Mouse (Mus musculus): Measurements from ENCODE around the gene Timm44. TPM values are rescaled to one million over a fixed set of nuclear protein-coding genes. Genes with fewer than 3 reads are reported as not detected.

The Timm44 gene
- polyA plus RNA-seq, 1 experiment from 2014 or later = 78.0 TPM

DNA sequence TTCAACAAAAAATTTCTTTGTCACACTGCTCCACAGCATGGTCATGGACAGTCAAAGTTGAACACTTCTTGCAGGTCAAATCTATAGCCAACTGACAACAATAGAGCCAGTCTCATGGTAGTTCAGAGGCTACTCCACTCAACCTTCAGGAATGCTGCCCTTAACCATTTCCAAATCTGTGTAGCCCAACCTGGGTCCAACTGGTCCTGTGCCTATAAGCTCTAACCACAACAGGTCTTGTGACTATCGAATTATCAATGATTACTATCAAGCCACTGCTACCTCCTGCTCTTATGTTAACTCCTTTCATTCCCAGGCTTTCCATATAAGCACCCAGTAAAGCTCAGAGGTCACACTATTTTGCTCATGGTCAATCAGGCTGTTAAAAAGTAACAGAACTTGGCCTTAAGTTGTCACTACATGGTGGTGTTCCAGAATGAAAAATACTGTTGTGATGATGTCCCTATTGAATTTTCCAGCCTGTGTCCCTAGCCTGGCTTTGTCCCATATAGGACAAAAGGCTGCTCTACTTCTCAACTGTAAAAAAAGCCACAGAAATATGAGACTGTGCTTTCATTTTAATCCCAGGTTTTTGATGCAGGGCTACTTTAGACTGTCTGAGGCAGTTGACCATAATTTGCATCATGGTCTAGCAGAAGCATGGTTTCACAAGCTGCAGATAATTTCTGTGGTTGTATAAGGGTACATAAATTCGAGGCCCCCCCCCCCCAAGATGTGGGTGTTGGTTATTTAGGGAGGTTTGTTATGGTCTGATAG lies 43.3 kb upstream of the Timm44 start:
- DNase-seq (ENCODE audit: low spot score) (no peak), ATAC-seq (ENCODE audit: insufficient number of reproducible peaks, low FRiP score, low TSS enrichment, low read depth) (no peak)
- no peak overlapping the region for H3K4me3 ChIP-seq (ENCODE audit: low read depth, low read length)
- H3K27me3 ChIP-seq (ENCODE audit: control insufficient read depth, insufficient read depth, low read length) = no peaks in the 10 kb centered on the region
- WGBS = 92% methylated on average over 2 of the region's 2 CpGs
- H3K36me3 ChIP-seq (ENCODE audit: control insufficient read depth, insufficient read depth, low read length) = peaks cover 12% of the 10 kb centered on the region
- no peaks in the 10 kb centered on the region for H3K9me3 ChIP-seq (ENCODE audit: control insufficient read depth, low read length)
- peaks cover 3% of the 10 kb centered on the region; the same call in 1 of the 2 replicates for H3K4me1 ChIP-seq (ENCODE audit: control insufficient read depth, insufficient read depth, low read length)
- H3K9ac ChIP-seq (ENCODE audit: low read length) = no peak overlapping the region
- no peak overlapping the region for H3K4me2 ChIP-seq (ENCODE audit: low read depth, severe bottlenecking)
- H3K27ac ChIP-seq (replicated peaks; ENCODE audit: low read depth, low read length) = no peak overlapping the region

GRCm38 (mm10) chr8:4318124-4318523 lies 42.4 kb upstream of the Timm44 start:
- H3K36me3 ChIP-seq (ENCODE audit: control insufficient read depth, insufficient read depth, low read length) = peaks cover 12% of the 10 kb centered on the region
- 96% methylated on average over 5 of the region's 5 CpGs for WGBS

GRCm38 (mm10) chr8:4314852-4315251 lies 39.1 kb upstream of the Timm44 start:
- Histone ChIP-seq H3K9ac (ENCODE audit: low read length) (no peak overlapping the region), H3K4me2 (ENCODE audit: low read depth, severe bottlenecking) (no peak overlapping the region), H3K27me3 (ENCODE audit: control insufficient read depth, insufficient read depth, low read length) (no peaks in the 10 kb centered on the region), H3K27ac (replicated peaks; ENCODE audit: low read depth, low read length) (no peak overlapping the region), H3K9me3 (ENCODE audit: control insufficient read depth, low read length) (no peaks in the 10 kb centered on the region), H3K4me1 (ENCODE audit: control insufficient read depth, insufficient read depth, low read length) (no peaks in the 10 kb centered on the region), H3K36me3 (ENCODE audit: control insufficient read depth, insufficient read depth, low read length) (peaks cover 10% of the 10 kb centered on the region), H3K4me3 (ENCODE audit: low read depth, low read length) (no peak overlapping the region)
- DNase-seq (ENCODE audit: low spot score) (no peak), ATAC-seq (ENCODE audit: insufficient number of reproducible peaks, low FRiP score, low TSS enrichment, low read depth) (no peak)
- WGBS = 93% methylated on average over 3 of the region's 3 CpGs

More at GRCm38 (mm10) chr8:4318124-4318523, 42.4 kb upstream of the Timm44 start:
- H3K9ac ChIP-seq (ENCODE audit: low read length) = no peak overlapping the region
- ATAC-seq (ENCODE audit: insufficient number of reproducible peaks, low FRiP score, low TSS enrichment, low read depth) = no peak
- no peak for DNase-seq (ENCODE audit: low spot score)
- H3K9me3 ChIP-seq (ENCODE audit: control insufficient read depth, low read length) = no peaks in the 10 kb centered on the region
- H3K4me3 ChIP-seq (ENCODE audit: low read depth, low read length) = no peak overlapping the region
- H3K27me3 ChIP-seq (ENCODE audit: control insufficient read depth, insufficient read depth, low read length) = no peaks in the 10 kb centered on the region
- H3K27ac ChIP-seq (replicated peaks; ENCODE audit: low read depth, low read length) = no peak overlapping the region
- no peak overlapping the region for H3K4me2 ChIP-seq (ENCODE audit: low read depth, severe bottlenecking)
- peaks cover 2% of the 10 kb centered on the region; the same call in 1 of the 2 replicates for H3K4me1 ChIP-seq (ENCODE audit: control insufficient read depth, insufficient read depth, low read length)

DNA sequence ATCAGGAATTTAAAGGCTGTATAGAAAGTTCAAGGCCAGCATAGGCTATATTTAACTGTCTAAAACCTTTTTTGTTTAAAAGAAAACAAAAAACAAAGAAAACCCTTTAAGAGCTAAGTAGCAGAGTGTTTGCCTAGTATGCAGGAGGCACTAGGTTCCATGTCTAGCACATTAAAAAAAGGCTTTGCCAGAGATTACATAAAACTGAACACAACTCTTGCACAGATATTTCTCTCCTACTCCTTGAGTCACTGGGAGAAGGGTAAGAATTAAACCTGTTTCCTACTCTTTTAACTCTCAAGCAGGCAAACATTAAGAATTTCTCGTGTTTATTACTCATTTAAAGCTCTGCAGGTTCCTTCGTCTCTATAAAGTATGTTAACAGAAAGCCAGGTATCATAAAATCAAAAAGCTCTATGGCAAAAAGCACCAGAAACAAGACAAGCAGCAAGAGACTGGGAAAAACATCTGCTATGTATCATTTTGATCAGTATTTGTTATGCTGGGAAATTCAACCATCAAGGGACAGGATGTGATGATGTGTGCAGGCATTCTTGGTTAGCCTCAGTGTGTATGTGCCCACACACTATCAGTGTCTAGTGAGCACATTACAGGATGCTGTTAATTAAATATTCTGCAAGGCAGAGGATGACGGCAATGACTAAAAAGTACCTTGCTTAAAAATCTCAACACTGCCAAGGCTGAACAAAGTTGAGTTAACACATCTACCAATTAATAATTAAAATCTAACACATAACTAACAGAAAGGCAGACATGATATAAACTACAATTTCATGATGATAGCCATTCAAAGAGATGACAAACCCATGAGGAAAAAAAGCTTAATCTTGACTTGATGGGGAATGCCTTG lies 37.8 kb upstream of the Timm44 start:
- DNase-seq (ENCODE audit: low spot score) (no peak), ATAC-seq (ENCODE audit: insufficient number of reproducible peaks, low FRiP score, low TSS enrichment, low read depth) (no peak)
- Histone ChIP-seq H3K9ac (ENCODE audit: low read length) (no peak overlapping the region), H3K27ac (replicated peaks; ENCODE audit: low read depth, low read length) (no peak overlapping the region), H3K36me3 (ENCODE audit: control insufficient read depth, insufficient read depth, low read length) (peaks cover 8% of the 10 kb centered on the region), H3K4me3 (ENCODE audit: low read depth, low read length) (no peak overlapping the region), H3K27me3 (ENCODE audit: control insufficient read depth, insufficient read depth, low read length) (no peaks in the 10 kb centered on the region), H3K4me2 (ENCODE audit: low read depth, severe bottlenecking) (no peak overlapping the region), H3K9me3 (ENCODE audit: control insufficient read depth, low read length) (no peaks in the 10 kb centered on the region), H3K4me1 (ENCODE audit: control insufficient read depth, insufficient read depth, low read length) (no peaks in the 10 kb centered on the region)
- WGBS = 84% methylated on average over 3 of the region's 3 CpGs

DNA sequence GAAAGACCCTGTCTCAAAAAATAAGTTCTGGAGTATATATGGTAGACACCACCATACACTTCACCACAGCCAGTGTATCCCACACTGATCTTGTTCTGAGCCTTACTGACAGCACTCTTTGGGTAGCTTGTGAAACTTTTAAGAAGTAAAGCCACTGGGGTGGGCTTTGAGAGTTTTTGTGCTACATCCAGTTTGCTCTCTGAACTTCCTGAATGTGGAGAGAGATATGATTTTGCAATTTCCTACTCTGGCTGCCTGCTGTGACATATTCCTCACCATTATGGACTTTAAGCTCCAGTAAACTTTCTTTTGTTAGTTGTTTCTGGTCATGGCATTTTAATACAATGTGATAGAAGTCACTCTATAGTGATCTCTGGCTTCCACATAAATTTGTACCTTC lies 36.4 kb upstream of the Timm44 start:
- DNase-seq (ENCODE audit: low spot score) (no peak), ATAC-seq (ENCODE audit: insufficient number of reproducible peaks, low FRiP score, low TSS enrichment, low read depth) (no peak)
- Histone ChIP-seq H3K27me3 (ENCODE audit: control insufficient read depth, insufficient read depth, low read length) (no peaks in the 10 kb centered on the region), H3K9ac (ENCODE audit: low read length) (no peak overlapping the region), H3K4me3 (ENCODE audit: low read depth, low read length) (no peak overlapping the region), H3K9me3 (ENCODE audit: control insufficient read depth, low read length) (no peaks in the 10 kb centered on the region), H3K36me3 (ENCODE audit: control insufficient read depth, insufficient read depth, low read length) (peaks cover 8% of the 10 kb centered on the region), H3K4me2 (ENCODE audit: low read depth, severe bottlenecking) (no peak overlapping the region), H3K4me1 (ENCODE audit: control insufficient read depth, insufficient read depth, low read length) (no peaks in the 10 kb centered on the region), H3K27ac (replicated peaks; ENCODE audit: low read depth, low read length) (no peak overlapping the region)

GRCm38 (mm10) chr8:4305838-4306237 lies 30.1 kb upstream of the Timm44 start:
- ATAC-seq (ENCODE audit: insufficient number of reproducible peaks, low FRiP score, low TSS enrichment, low read depth) = no peak
- no peak for DNase-seq (ENCODE audit: low spot score)
- 95% methylated on average over 2 of the region's 2 CpGs for WGBS

GRCm38 (mm10) chr8:4304124-4304547 lies 28.4 kb upstream of the Timm44 start:
- ATAC-seq (ENCODE audit: insufficient number of reproducible peaks, low FRiP score, low TSS enrichment, low read depth) (no peak), DNase-seq (ENCODE audit: low spot score) (no peak)
- Histone ChIP-seq H3K4me3 (ENCODE audit: low read depth, low read length) (no peak overlapping the region), H3K9me3 (ENCODE audit: control insufficient read depth, low read length) (no peaks in the 10 kb centered on the region), H3K36me3 (ENCODE audit: control insufficient read depth, insufficient read depth, low read length) (peaks cover 36% of the 10 kb centered on the region), H3K27ac (replicated peaks; ENCODE audit: low read depth, low read length) (no peak overlapping the region), H3K27me3 (ENCODE audit: control insufficient read depth, insufficient read depth, low read length) (no peaks in the 10 kb centered on the region), H3K4me1 (ENCODE audit: control insufficient read depth, insufficient read depth, low read length) (no peaks in the 10 kb centered on the region), H3K9ac (ENCODE audit: low read length) (no peak overlapping the region), H3K4me2 (ENCODE audit: low read depth, severe bottlenecking) (no peak overlapping the region)
- 84% methylated on average over 3 of the region's 3 CpGs for WGBS

More at GRCm38 (mm10) chr8:4305838-4306237, 30.1 kb upstream of the Timm44 start:
- Histone ChIP-seq H3K9me3 (ENCODE audit: control insufficient read depth, low read length) (no peaks in the 10 kb centered on the region), H3K9ac (ENCODE audit: low read length) (no peak overlapping the region), H3K4me2 (ENCODE audit: low read depth, severe bottlenecking) (no peak overlapping the region), H3K36me3 (ENCODE audit: control insufficient read depth, insufficient read depth, low read length) (peaks cover 27% of the 10 kb centered on the region), H3K4me3 (ENCODE audit: low read depth, low read length) (no peak overlapping the region), H3K27me3 (ENCODE audit: control insufficient read depth, insufficient read depth, low read length) (no peaks in the 10 kb centered on the region), H3K27ac (replicated peaks; ENCODE audit: low read depth, low read length) (no peak overlapping the region), H3K4me1 (ENCODE audit: control insufficient read depth, insufficient read depth, low read length) (no peaks in the 10 kb centered on the region)

GRCm38 (mm10) chr8:4297822-4298221 lies 22.1 kb upstream of the Timm44 start:
- no peak for DNase-seq (ENCODE audit: low spot score)
- no peak overlapping the region for H3K4me3 ChIP-seq (ENCODE audit: low read depth, low read length)
- H3K4me2 ChIP-seq (ENCODE audit: low read depth, severe bottlenecking) = no peak overlapping the region
- WGBS = 94% methylated on average over 4 of the region's 4 CpGs
- H3K27ac ChIP-seq (replicated peaks; ENCODE audit: low read depth, low read length) = no peak overlapping the region
- H3K36me3 ChIP-seq (ENCODE audit: control insufficient read depth, insufficient read depth, low read length) = peaks cover 29% of the 10 kb centered on the region; the same call in 1 of the 2 replicates
- H3K4me1 ChIP-seq (ENCODE audit: control insufficient read depth, insufficient read depth, low read length) = no peaks in the 10 kb centered on the region
- no peak for ATAC-seq (ENCODE audit: insufficient number of reproducible peaks, low FRiP score, low TSS enrichment, low read depth)
- no peak overlapping the region for H3K9ac ChIP-seq (ENCODE audit: low read length)
- no peaks in the 10 kb centered on the region for H3K27me3 ChIP-seq (ENCODE audit: control insufficient read depth, insufficient read depth, low read length)
- no peaks in the 10 kb centered on the region for H3K9me3 ChIP-seq (ENCODE audit: control insufficient read depth, low read length)
